Mouse (Mus musculus) heart, postnatal 0 days (tissue): ENCODE results near the gene Ncam2. TPM values are rescaled to one million over a fixed set of nuclear protein-coding genes. Genes with fewer than 3 reads are reported as not detected.

Source experiments
- ATAC-seq: fragments of 200-750 bp; cut with Nextera tagmentation; 2 replicates; pipeline ENCODE4 v1.8.0; 2017; ENCODE audit warnings: low read depth, moderate number of reproducible peaks, moderate library complexity; ENCODE audit not compliant: insufficient read depth
- DNase-seq: peaks from one replicate; pipeline ENCODE4 v3.0.0-alpha.2; 2016; ENCODE audit warnings: low spot score
- H3K27ac ChIP-seq: fragments of 300-500 bp; sonication (generic); 2 replicates; pipeline ENCODE4 v1.5.1; 2014; ENCODE audit warnings: low read depth, mild to moderate bottlenecking
- H3K27me3 ChIP-seq: fragments of 300-500 bp; sonication (generic); 2 replicates; pipeline ENCODE4 v1.6.1; 2014; ENCODE audit warnings: low read length, mixed read lengths; ENCODE audit not compliant: control insufficient read depth, insufficient read depth
- H3K36me3 ChIP-seq: fragments of 300-500 bp; sonication (generic); replicated peaks from 2 replicates; pipeline ENCODE4 v1.6.1; 2014; ENCODE audit warnings: low read length, mixed read lengths; ENCODE audit not compliant: control insufficient read depth, insufficient read depth
- H3K4me1 ChIP-seq: fragments of 300-500 bp; sonication (generic); 2 replicates; pipeline ENCODE4 v1.6.1; 2014; ENCODE audit warnings: antibody characterized with exemption; ENCODE audit not compliant: control insufficient read depth, insufficient read depth
- H3K4me2 ChIP-seq: fragments of 300-500 bp; sonication (generic); 2 replicates; pipeline ENCODE4 v1.6.1; 2014; ENCODE audit warnings: low read depth, mild to moderate bottlenecking, low read length, moderate library complexity
- H3K4me3 ChIP-seq: fragments of 300-500 bp; sonication (generic); 2 replicates; pipeline ENCODE4 v1.5.1; 2014; ENCODE audit warnings: low read depth, low read length
- H3K9ac ChIP-seq: fragments of 300-500 bp; sonication (generic); replicated peaks from 2 replicates; pipeline ENCODE4 v1.6.1; 2014; ENCODE audit warnings: low read depth, low read length, mixed read lengths
- H3K9me3 ChIP-seq: fragments of 300-500 bp; sonication (generic); replicated peaks from 2 replicates; pipeline ENCODE4 v1.6.1; 2016; ENCODE audit warnings: low read length; ENCODE audit not compliant: control insufficient read depth
- CTCF ChIP-seq: IDR thresholded peaks from 2 replicates; pipeline ENCODE4 v1.5.1; 2016; ENCODE audit warnings: antibody characterized with exemption, control low read depth, low read depth
- EP300 ChIP-seq: IDR thresholded peaks from 2 replicates; pipeline ENCODE4 v1.6.1; 2016; ENCODE audit warnings: antibody characterized with exemption, low read depth
- WGBS: fragments of 180-500 bp; shearing (Covaris S2); extraction: QIAGEN DNeasy Blood & Tissue Kit; methylation state at CpG from one replicate; pipeline ENCODE4 v1.1.7; 2014; 5-methylcytosine and 5-hydroxymethylcytosine counted together
- polyA plus RNA-seq: library from polyadenylated mRNA; unstranded; fragments of >200 nt; fragmentation: Nextera tagmentation; extraction: Ambion mirVana; gene quantifications from 2 replicates; pipeline ENCODE4 v1.2.1, GENCODE M21; 2015
- total RNA-seq: library from RNA; depleted of rRNA; stranded (reverse); fragments of >200 nt; gene quantifications from 2 replicates; pipeline ENCODE4 v1.2.3, GENCODE M21; 2014; ENCODE audit warnings: low replicate concordance

Ncam2 gene
- total and polyA plus RNA-seq, 2 experiments from 2014 or later, result 0.04 TPM; not detected in 1

DNA sequence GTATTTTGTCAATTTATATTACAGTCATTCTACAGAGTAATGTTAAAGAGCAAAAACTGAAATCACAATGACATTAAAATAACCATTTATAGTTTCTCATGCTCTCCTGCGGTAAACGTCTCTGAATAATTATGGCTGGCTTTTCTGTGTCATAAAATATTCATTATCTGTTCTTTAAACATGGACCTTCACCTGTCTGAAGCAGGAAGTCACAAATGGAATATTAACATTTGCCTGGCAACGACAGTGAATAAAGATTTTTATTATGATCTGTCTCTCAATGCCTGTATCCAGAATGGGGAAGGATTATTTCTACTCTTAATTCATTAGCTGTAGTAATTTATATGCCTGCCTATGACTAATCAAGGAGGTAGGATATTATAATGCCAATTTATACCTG lies 108.7 kb downstream of the Ncam2 start:
- H3K36me3 ChIP-seq, result no peaks in the 10 kb centered on the region
- H3K4me3 ChIP-seq, result no peak overlapping the region
- no peak overlapping the region for H3K9ac ChIP-seq
- H3K4me1 ChIP-seq, result no peaks in the 10 kb centered on the region
- DNase-seq (no peak), ATAC-seq (no peak)
- H3K27me3 ChIP-seq, result no peaks in the 10 kb centered on the region
- no peaks in the 10 kb centered on the region for H3K9me3 ChIP-seq
- WGBS, result 78% methylated on average over 3 of the region's 3 CpGs
- no peak overlapping the region for H3K27ac ChIP-seq
- no peak for TF ChIP-seq EP300
- no peak for TF ChIP-seq CTCF
- no peak overlapping the region for H3K4me2 ChIP-seq

- 83% methylated on average over 1 of the region's 1 CpGs for WGBS
- H3K4me1 ChIP-seq, result no peaks in the 10 kb centered on the region
Observed at GRCm38 (mm10) chr16:81319037-81319436, 118.5 kb downstream of the Ncam2 start.

DNA sequence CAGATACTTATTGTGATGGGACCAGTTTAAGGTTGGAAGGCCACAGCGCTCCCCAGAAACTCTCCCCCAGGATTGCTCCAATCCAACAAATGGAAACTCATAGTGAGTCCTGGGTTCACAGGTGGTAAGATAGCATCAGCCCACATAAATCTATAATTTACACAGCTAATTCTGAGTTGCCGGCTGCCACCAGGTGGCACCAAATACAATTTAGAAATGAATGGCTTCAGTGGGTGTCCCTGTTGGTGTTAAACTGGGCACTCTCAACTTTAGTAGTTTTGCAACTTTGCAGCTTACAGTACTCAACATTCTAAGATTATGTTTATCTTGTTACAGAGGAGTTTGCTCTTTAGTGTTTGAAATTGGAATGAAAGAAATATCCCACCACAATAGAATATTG lies 130.0 kb downstream of the Ncam2 start:
- no peak for ATAC-seq
- no peak for DNase-seq
- TF ChIP-seq CTCF, result peak; percentile 57
- TF ChIP-seq EP300, result no peak

More at GRCm38 (mm10) chr16:81319037-81319436, 118.5 kb downstream of the Ncam2 start:
- Histone ChIP-seq H3K27me3 (no peaks in the 10 kb centered on the region), H3K9me3 (no peaks in the 10 kb centered on the region), H3K4me2 (no peak overlapping the region), H3K9ac (no peak overlapping the region), H3K36me3 (no peaks in the 10 kb centered on the region), H3K4me3 (no peak overlapping the region), H3K27ac (no peak overlapping the region)
- ATAC-seq (no peak), DNase-seq (no peak)
- no peak for TF ChIP-seq CTCF
- TF ChIP-seq EP300, result no peak

DNA sequence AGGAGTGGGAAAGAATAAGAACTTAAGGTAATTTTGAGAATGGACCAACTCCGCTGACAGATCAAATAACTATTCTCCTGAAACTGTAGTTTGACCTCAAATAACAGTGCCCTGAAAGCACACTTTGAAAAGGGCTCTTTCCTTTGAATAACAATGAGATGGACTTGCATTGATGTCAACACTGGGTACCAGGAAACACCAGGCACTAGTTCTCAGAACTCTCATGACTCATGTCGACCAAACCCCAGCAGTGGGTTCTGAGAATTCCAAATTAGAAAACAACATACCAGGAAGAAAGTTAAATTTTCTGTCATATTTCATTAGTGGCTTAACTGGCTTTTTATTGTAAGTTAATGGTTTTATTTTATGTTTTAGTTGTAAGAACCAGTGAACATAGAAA lies 165.4 kb downstream of the Ncam2 start:
- no peaks in the 10 kb centered on the region for H3K9me3 ChIP-seq
- DNase-seq (no peak), ATAC-seq (no peak)
- 64% methylated on average over 2 of the region's 2 CpGs for WGBS
- H3K27ac ChIP-seq, result no peak overlapping the region
- H3K4me2 ChIP-seq, result no peak overlapping the region
- H3K9ac ChIP-seq, result no peak overlapping the region
- no peaks in the 10 kb centered on the region for H3K36me3 ChIP-seq
- H3K4me3 ChIP-seq, result no peak overlapping the region
- H3K27me3 ChIP-seq, result no peaks in the 10 kb centered on the region
- no peak for TF ChIP-seq CTCF
- no peak for TF ChIP-seq EP300
- no peaks in the 10 kb centered on the region for H3K4me1 ChIP-seq

More for the DNA sequence above, 130.0 kb downstream of the Ncam2 start:
- 22% methylated on average over 2 of the region's 2 CpGs for WGBS
- Histone ChIP-seq H3K9ac (no peak overlapping the region), H3K27ac (no peak overlapping the region), H3K27me3 (no peaks in the 10 kb centered on the region), H3K4me2 (no peak overlapping the region), H3K36me3 (no peaks in the 10 kb centered on the region), H3K4me3 (no peak overlapping the region), H3K9me3 (no peaks in the 10 kb centered on the region), H3K4me1 (no peaks in the 10 kb centered on the region)

- Histone ChIP-seq H3K4me1 (no peaks in the 10 kb centered on the region), H3K4me2 (no peak overlapping the region), H3K36me3 (no peaks in the 10 kb centered on the region), H3K27me3 (no peaks in the 10 kb centered on the region), H3K9ac (no peak overlapping the region), H3K9me3 (no peaks in the 10 kb centered on the region), H3K4me3 (no peak overlapping the region), H3K27ac (no peak overlapping the region)
- ATAC-seq (no peak), DNase-seq (no peak)
- TF ChIP-seq EP300 (no peak), CTCF (no peak)
- 81% methylated on average over 8 of the region's 8 CpGs for WGBS
Observed at GRCm38 (mm10) chr16:81374234-81374633, 173.7 kb downstream of the Ncam2 start.

DNA sequence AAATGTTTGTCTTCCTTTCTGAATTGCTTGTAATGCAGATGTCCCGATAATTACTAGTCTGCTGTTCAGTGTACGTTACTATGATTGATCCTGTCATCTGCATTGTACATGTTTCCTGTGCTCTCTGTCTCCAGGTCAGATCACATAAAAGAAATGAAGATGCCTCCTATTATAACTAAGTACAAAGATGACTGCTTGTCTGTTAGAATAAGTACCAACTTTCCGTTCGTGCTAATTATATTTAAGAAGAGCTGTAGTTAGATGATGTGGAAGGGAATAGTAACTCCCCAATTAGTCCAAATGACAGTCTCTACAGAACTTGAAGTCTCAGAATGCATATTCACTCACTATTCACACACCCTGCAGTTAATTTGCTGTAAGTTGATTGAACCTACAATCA lies 179.9 kb downstream of the Ncam2 start:
- TF ChIP-seq EP300 (no peak), CTCF (no peak)
- Histone ChIP-seq H3K36me3 (no peaks in the 10 kb centered on the region), H3K4me1 (no peaks in the 10 kb centered on the region), H3K9ac (no peak overlapping the region), H3K27ac (no peak overlapping the region), H3K4me3 (no peak overlapping the region), H3K9me3 (no peaks in the 10 kb centered on the region), H3K27me3 (no peaks in the 10 kb centered on the region), H3K4me2 (no peak overlapping the region)
- 83% methylated on average over 4 of the region's 4 CpGs for WGBS
- DNase-seq, result no peak
- no peak for ATAC-seq
